Mouse (Mus musculus) adrenal gland, adult 8-10 months (tissue): ENCODE measurements around the gene Micu2. TPM values are rescaled to one million over a fixed set of nuclear protein-coding genes. Genes with fewer than 3 reads are reported as not detected.

Experiments used
- DNase-seq: peaks from one replicate; pipeline ENCODE4 v3.0.0; 2022
- total RNA-seq, 4 experiments: library from RNA; stranded (reverse); gene quantifications; 2 replicates each; pipeline ENCODE4 v1.2.4; 2022

Micu2 gene
- total RNA-seq, 4 experiments from 2014 or later = 67.9 to 83.7 (median 74.7) TPM

GRCm38 (mm10) chr14:57892961-57893360 lies 106.1 kb downstream of the Micu2 start:
- no peak for DNase-seq

DNA sequence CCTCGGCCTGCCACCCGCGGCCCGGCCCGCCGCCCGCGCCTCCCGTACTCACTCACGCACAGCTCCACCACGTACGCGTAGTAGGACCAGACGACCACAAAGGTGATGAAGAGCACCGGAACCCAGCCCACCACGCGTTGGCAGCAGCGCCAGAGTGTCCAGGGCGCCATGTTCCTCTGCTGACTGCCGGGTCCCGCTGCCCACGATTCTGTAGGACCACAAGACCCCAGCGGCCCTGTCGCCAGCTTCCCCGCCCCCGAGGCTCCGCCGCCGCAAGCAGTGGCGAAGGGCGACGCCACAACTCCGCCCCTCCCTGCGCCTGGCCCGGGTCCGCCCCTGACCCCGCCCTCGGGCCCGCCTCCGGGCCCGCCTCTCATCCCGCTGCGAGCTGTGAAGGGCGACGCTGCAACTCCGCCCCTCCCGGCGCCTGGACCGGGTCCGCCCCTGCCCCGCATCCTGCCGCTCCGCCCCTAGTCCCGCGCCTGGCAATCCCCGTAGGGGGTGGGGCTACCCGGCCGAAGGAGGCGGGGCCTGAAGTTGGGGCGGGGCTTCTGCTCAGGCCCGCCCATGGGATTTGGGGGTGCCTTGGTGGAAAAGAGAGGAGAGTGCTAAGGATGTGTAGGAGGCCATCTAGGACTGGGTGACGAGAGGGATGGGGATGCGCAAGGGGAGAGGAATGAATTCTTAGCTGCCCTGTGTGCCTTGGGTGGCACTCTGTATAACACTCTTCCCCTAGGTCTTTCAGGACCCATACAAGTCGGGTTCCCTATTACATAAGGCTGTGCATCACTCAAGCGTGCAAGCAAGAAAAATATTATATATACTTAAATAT lies 108.8 kb downstream of the Micu2 start, which contains the start of gene Zdhhc20:
Zdhhc20 (minus strand) TSS at position 266 of the 832 bp plus-strand sequence.
- peak; percentile 93 for DNase-seq

DNA sequence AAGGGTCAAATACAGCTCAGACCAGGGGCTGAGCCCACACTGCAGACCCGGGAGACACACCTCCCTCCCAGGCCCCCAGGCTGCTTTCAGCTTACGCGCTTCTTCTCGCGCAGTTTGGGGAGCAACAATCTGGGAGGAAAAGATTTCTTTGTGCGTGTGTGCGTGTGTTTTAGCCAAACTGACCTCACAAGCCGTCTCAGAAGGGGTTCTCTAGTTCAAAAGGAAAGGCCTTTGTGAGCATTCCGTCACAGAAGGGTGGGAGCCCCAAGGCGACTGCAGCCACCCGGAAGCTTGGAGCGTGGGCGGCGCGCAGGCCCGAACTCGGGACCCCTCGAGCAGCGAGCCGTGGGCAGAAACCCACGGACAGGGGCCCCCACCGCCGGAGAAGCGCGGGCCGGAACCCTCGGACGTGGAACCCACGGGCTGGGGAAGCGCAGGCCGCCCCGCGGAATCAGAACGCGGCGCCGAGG lies 109.5 kb downstream of the Micu2 start:
- DNase-seq = peak; percentile 31

GRCm38 (mm10) chr14:57887171-57887570 lies 111.9 kb downstream of the Micu2 start:
- no peak for DNase-seq

- DNase-seq = no peak
Measured at GRCm38 (mm10) chr14:57886032-57886431, 113.0 kb downstream of the Micu2 start.

GRCm38 (mm10) chr14:57883341-57883740 lies 115.7 kb downstream of the Micu2 start:
- no peak for DNase-seq

DNA sequence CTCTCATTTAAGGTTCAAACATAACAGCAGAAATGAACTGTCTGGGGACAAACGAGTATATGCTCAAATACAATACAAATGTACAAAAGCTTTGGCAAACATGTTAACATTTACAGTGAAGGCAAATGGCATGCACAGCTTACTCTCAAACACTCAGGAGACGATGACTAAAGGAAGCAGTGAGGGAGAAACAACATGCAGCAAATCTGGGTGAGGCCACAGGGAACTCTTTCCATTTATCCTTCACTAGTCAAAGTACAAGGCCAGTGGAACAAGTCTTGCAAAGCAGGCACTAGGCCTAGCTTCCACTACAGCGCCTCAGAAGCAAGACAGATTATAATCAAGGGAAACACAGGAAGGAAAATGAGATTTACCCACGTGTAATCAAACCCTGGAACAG lies 116.3 kb downstream of the Micu2 start:
- peak; percentile 26 for DNase-seq

DNA sequence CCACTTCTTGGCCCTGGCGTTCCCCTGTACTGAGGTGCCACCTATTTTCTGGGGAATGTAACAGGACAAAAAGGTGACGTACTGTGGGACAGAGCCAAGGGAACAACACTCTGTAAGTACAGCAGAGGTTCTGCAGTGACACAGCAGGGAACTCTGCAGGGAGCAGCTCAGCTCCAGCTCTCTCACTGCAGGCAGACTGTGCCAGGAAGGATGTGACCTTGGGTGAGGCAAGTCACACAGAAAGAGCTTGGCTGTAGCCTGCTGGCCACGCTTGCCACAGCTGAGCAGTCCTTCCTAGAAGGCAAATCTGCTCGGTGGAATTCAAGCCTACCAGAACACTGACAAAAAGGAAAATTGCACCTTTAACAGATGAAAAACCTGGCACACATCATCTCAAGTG lies 117.3 kb downstream of the Micu2 start:
- DNase-seq = peak; percentile 84

GRCm38 (mm10) chr14:57881074-57881473 lies 118.0 kb downstream of the Micu2 start:
- no peak for DNase-seq

DNA sequence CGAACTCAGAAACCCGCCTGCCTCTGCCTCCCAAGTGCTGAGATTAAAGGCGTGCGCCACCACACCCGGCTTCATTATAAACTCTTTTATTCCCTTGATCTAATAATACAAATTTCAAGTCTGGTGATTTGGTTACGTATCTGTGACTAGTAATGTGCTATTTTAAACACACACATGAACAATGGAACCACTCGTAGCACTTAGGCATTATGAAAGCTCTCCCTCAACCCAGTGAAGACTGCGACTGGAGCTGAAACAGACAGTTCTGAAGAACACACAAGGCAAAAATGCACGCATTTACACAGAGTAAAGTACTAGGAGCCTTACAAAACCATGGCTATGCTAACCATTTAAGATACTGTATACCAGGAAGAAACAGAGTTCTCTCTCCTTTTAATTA lies 121.1 kb downstream of the Micu2 start:
- DNase-seq = no peak

- no peak for DNase-seq
Measured at GRCm38 (mm10) chr14:57866676-57867276, 132.3 kb downstream of the Micu2 start.

Other genes with a start within 250 kb of the Micu2 start
- 10 to 100 TPM; 37.7 to 49.3 (median 44.2) TPM for gene Lats2, start 240.9 kb downstream of the Micu2 start, total RNA-seq
- gene Sap18, start 201.1 kb downstream of the Micu2 start, total RNA-seq = 100 to 1,000 TPM in 2 of 4 experiments, 10 to 100 TPM in 2; 39.2 to 132 (median 96.1) TPM
- under 1 TPM in 3 of 4 experiments, not detected in 1; 0.26 to 0.87 (median 0.78) TPM for gene Ska3, start 173.1 kb downstream of the Micu2 start, total RNA-seq
- 10 to 100 TPM; 91.3 to 100.0 (median 99.2) TPM for gene Mrpl57, start 173.0 kb downstream of the Micu2 start, total RNA-seq
- gene Zdhhc20, start 109.0 kb downstream of the Micu2 start, total RNA-seq = 10 to 100 TPM; 43.3 to 60.0 (median 49.9) TPM
- 10 to 100 TPM; 16.5 to 33.2 (median 28.2) TPM for gene Fgf9, start 71.3 kb upstream of the Micu2 start, total RNA-seq